Mouse (Mus musculus) common myeloid progenitor, adult 5-6 weeks (primary cell): ENCODE measurements around the gene Gcnt3. TPM values are rescaled to one million over a fixed set of nuclear protein-coding genes. Genes with fewer than 3 reads are reported as not detected.

Source experiments
- total RNA-seq: library from RNA; stranded (forward); fragments of 200-1000, 187-1606 nt; gene quantifications from 2 replicates; pipeline ENCODE4 v1.2.3, GENCODE M21; 2017

Gcnt3 gene
- total RNA-seq, 1 experiment from 2014 or later = not detected

Other genes starting within 250 kb of the Gcnt3 start
- 127 and 129 TPM in 2 replicates for gene Bnip2, start 48.6 kb downstream of the Gcnt3 start, total RNA-seq
- gene Gtf2a2, start 25.5 kb downstream of the Gcnt3 start, total RNA-seq = 119 and 156 TPM in 2 replicates
- gene Fam81a, start 104.5 kb upstream of the Gcnt3 start, total RNA-seq = not detected in 2 replicates
- gene Myo1e, start 169.3 kb upstream of the Gcnt3 start, total RNA-seq = 0.53 and 1.1 TPM in 2 replicates